In the genomic region with DNA sequence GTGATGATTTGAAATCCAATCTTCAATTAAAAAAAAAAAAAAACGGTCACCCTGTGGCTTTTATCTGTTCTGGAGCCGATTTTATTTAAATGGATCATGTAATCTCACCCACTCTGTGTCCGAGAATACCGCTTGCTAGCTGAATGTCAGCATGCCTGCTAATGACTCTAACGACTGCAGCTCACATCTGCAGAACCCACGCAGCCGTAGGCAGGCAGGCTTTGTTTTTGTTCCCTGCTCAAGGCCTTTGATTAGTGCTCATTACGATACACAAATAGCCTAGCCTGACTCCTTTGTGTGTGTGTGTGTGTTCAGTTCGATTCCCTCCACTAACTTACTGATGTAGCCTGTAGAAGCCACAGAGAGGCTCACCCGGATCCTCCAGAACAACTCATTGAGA, we compare ENCODE assay signal across 15 mouse cellular contexts.
DNase-seq lines count a peak whose midpoint lies in the region; ATAC-seq lines count a peak whose summit lies in the region.
"Had no signal": no experiment of that assay in that cellular context is flagged by ENCODE, and none has a peak within 500 bp of the region (broad histone marks: within the 10 kb centered on the region; RNA-seq: fewer than 3 reads in every experiment).

No protein-coding gene starts in this region.

- H3K9me3 ChIP-seq in hindbrain, embryonic 14.5 days (ENCODE audit: control insufficient read depth, low read length), result no peaks in the 10 kb centered on the region
- no peaks in the 10 kb centered on the region for H3K9me3 ChIP-seq in hindbrain, embryonic 16.5 days (ENCODE audit: control insufficient read depth, low read length)
- H3K9me3 ChIP-seq in midbrain, embryonic 14.5 days (ENCODE audit: control insufficient read depth, low read length), result no peaks in the 10 kb centered on the region
- H3K9me3 ChIP-seq in midbrain, embryonic 16.5 days (replicated peaks; ENCODE audit: control insufficient read depth, low read length, poor library complexity, severe bottlenecking), result no peaks in the 10 kb centered on the region
- H3K9me3 ChIP-seq in forebrain, embryonic 12.5 days, result no peaks in the 10 kb centered on the region
- no peaks in the 10 kb centered on the region for H3K9me3 ChIP-seq in heart, embryonic 12.5 days (replicated peaks)
- H3K9me3 ChIP-seq: embryonic facial prominence, embryonic 10.5 days; limb, embryonic 15.5 days had no signal

- H3K9ac ChIP-seq in hindbrain, embryonic 14.5 days, result no peak overlapping the region
- no peak overlapping the region for H3K9ac ChIP-seq in hindbrain, embryonic 16.5 days (ENCODE audit: low read depth, low read length)
- no peak overlapping the region for H3K9ac ChIP-seq in midbrain, embryonic 14.5 days (replicated peaks; ENCODE audit: low read length)
- H3K9ac ChIP-seq in midbrain, embryonic 16.5 days (ENCODE audit: low read depth, low read length), result no peak overlapping the region
- no peak overlapping the region for H3K9ac ChIP-seq in forebrain, embryonic 12.5 days
- H3K9ac ChIP-seq in heart, embryonic 12.5 days, result no peak overlapping the region
- H3K9ac ChIP-seq: limb, embryonic 15.5 days had no signal

- 0 out of 2 replicates have a peak, but pooled peaks cover 7% of the 10 kb centered on the region for H3K4me1 ChIP-seq in hindbrain, embryonic 14.5 days (replicated peaks; ENCODE audit: control insufficient read depth, insufficient read depth, low read length)
- H3K4me1 ChIP-seq in hindbrain, embryonic 16.5 days (ENCODE audit: control insufficient read depth, insufficient read depth, low read depth, low read length), result no peaks in the 10 kb centered on the region; the same call in 1 of the 2 replicates
- no peaks in the 10 kb centered on the region for H3K4me1 ChIP-seq in midbrain, embryonic 14.5 days (ENCODE audit: control insufficient read depth, insufficient read depth, low read length)
- peaks cover 9% of the 10 kb centered on the region; the same call in 1 of the 2 replicates for H3K4me1 ChIP-seq in midbrain, embryonic 16.5 days (ENCODE audit: control insufficient read depth, insufficient read depth, low read length)
- H3K4me1 ChIP-seq in forebrain, embryonic 12.5 days, result peaks cover 5% of the 10 kb centered on the region; the same call in 1 of the 2 replicates
- H3K4me1 ChIP-seq in heart, embryonic 12.5 days (replicated peaks), result 0 out of 2 replicates have a peak, but pooled peaks cover 5% of the 10 kb centered on the region
- H3K4me1 ChIP-seq: limb, embryonic 15.5 days had no signal

- no peaks in the 10 kb centered on the region for H3K27me3 ChIP-seq in hindbrain, embryonic 14.5 days (ENCODE audit: control insufficient read depth, insufficient read depth, low read length)
- no peaks in the 10 kb centered on the region for H3K27me3 ChIP-seq in hindbrain, embryonic 16.5 days (replicated peaks; ENCODE audit: control insufficient read depth, insufficient read depth, low read length)
- H3K27me3 ChIP-seq in midbrain, embryonic 14.5 days (ENCODE audit: control insufficient read depth, insufficient read depth, low read length), result no peaks in the 10 kb centered on the region
- H3K27me3 ChIP-seq in midbrain, embryonic 16.5 days (ENCODE audit: control insufficient read depth, insufficient read depth, low read depth, low read length), result no peaks in the 10 kb centered on the region
- no peaks in the 10 kb centered on the region for H3K27me3 ChIP-seq in forebrain, embryonic 12.5 days
- no peaks in the 10 kb centered on the region for H3K27me3 ChIP-seq in heart, embryonic 12.5 days (replicated peaks)
- H3K27me3 ChIP-seq: CH12.LX; limb, embryonic 15.5 days had no signal

- 53% methylated on average over 10 of the region's 10 CpGs for WGBS in hindbrain, embryonic 14.5 days
- 49% methylated on average over 10 of the region's 10 CpGs for WGBS in hindbrain, embryonic 16.5 days
- 54% methylated on average over 10 of the region's 10 CpGs for WGBS in midbrain, embryonic 14.5 days
- WGBS in midbrain, embryonic 16.5 days, result 51% methylated on average over 10 of the region's 10 CpGs
- WGBS in forebrain, embryonic 12.5 days, result 23% methylated on average over 10 of the region's 10 CpGs
- 69% methylated on average over 10 of the region's 10 CpGs for WGBS in heart, embryonic 12.5 days

- H3K36me3 ChIP-seq in hindbrain, embryonic 14.5 days (replicated peaks; ENCODE audit: control insufficient read depth, insufficient read depth), result no peaks in the 10 kb centered on the region
- H3K36me3 ChIP-seq in hindbrain, embryonic 16.5 days (ENCODE audit: control insufficient read depth, insufficient read depth, low read length), result no peaks in the 10 kb centered on the region
- H3K36me3 ChIP-seq in midbrain, embryonic 14.5 days (ENCODE audit: control insufficient read depth, insufficient read depth, low read length), result no peaks in the 10 kb centered on the region
- H3K36me3 ChIP-seq in midbrain, embryonic 16.5 days (ENCODE audit: control insufficient read depth, insufficient read depth, low read length), result no peaks in the 10 kb centered on the region
- H3K36me3 ChIP-seq in forebrain, embryonic 12.5 days (replicated peaks), result no peaks in the 10 kb centered on the region
- H3K36me3 ChIP-seq in heart, embryonic 12.5 days, result no peaks in the 10 kb centered on the region
- H3K36me3 ChIP-seq: embryonic facial prominence, embryonic 10.5 days; limb, embryonic 15.5 days had no signal

- no peak for DNase-seq in hindbrain, embryonic 14.5 days (ENCODE audit: low spot score)
- peak; percentile 33 for DNase-seq in midbrain, embryonic 14.5 days
- DNase-seq in retina, embryonic 14.5 days (ENCODE audit: low spot score), result peak; percentile 32
- no peak for DNase-seq in heart, adult 9 months (ENCODE audit: low spot score in 2 of 2)
- DNase-seq: adrenal gland, adult 2 months; cerebellum, adult 2 months; kidney, adult 18-20 months had no signal

- no peak for ATAC-seq in hindbrain, embryonic 14.5 days (ENCODE audit: low FRiP score)
- no peak for ATAC-seq in hindbrain, embryonic 16.5 days
- ATAC-seq in midbrain, embryonic 14.5 days (ENCODE audit: low FRiP score, low TSS enrichment), result no peak
- ATAC-seq in midbrain, embryonic 16.5 days, result no peak
- ATAC-seq in forebrain, embryonic 12.5 days (ENCODE audit: low FRiP score), result no peak
- no peak for ATAC-seq in heart, embryonic 12.5 days (ENCODE audit: insufficient number of reproducible peaks, low FRiP score)

- no peak overlapping the region for H3K4me2 ChIP-seq in hindbrain, embryonic 14.5 days (replicated peaks)
- H3K4me2 ChIP-seq in hindbrain, embryonic 16.5 days (ENCODE audit: low read length), result no peak overlapping the region
- no peak overlapping the region for H3K4me2 ChIP-seq in midbrain, embryonic 14.5 days (ENCODE audit: low read length)
- no peak overlapping the region for H3K4me2 ChIP-seq in midbrain, embryonic 16.5 days (ENCODE audit: low read length)
- H3K4me2 ChIP-seq in forebrain, embryonic 12.5 days, result no peak overlapping the region
- no peak overlapping the region for H3K4me2 ChIP-seq in heart, embryonic 12.5 days
- H3K4me2 ChIP-seq: heart, embryonic 11.5 days; limb, embryonic 15.5 days had no signal

- H3K27ac ChIP-seq in hindbrain, embryonic 14.5 days, result peak overlapping the region; percentile 62; the same call in 1 of the 2 replicates
- H3K27ac ChIP-seq in hindbrain, embryonic 16.5 days (ENCODE audit: low read depth, low read length), result no peak overlapping the region
- H3K27ac ChIP-seq in midbrain, embryonic 14.5 days (replicated peaks; ENCODE audit: low read depth, low read length), result 0 out of 2 replicates have a peak overlapping the region, but pooled peaks have one; percentile 32
- no peak overlapping the region for H3K27ac ChIP-seq in midbrain, embryonic 16.5 days (ENCODE audit: low read length)
- peak overlapping the region; percentile 32; the same call in 1 of the 2 replicates for H3K27ac ChIP-seq in forebrain, embryonic 12.5 days
- no peak overlapping the region for H3K27ac ChIP-seq in heart, embryonic 12.5 days (ENCODE audit: poor library complexity, severe bottlenecking)
- H3K27ac ChIP-seq: embryonic facial prominence, embryonic 10.5 days; limb, embryonic 15.5 days had no signal

- H3K4me3 ChIP-seq in hindbrain, embryonic 14.5 days (replicated peaks; ENCODE audit: low read length), result no peak overlapping the region
- no peak overlapping the region for H3K4me3 ChIP-seq in hindbrain, embryonic 16.5 days (ENCODE audit: low read length)
- H3K4me3 ChIP-seq in midbrain, embryonic 14.5 days (replicated peaks; ENCODE audit: low read depth, low read length), result no peak overlapping the region
- H3K4me3 ChIP-seq in midbrain, embryonic 16.5 days (ENCODE audit: low read depth, low read length), result no peak overlapping the region
- no peak overlapping the region for H3K4me3 ChIP-seq in forebrain, embryonic 12.5 days (replicated peaks)
- H3K4me3 ChIP-seq in heart, embryonic 12.5 days, result no peak overlapping the region
- H3K4me3 ChIP-seq: embryonic facial prominence, embryonic 10.5 days; limb, embryonic 15.5 days had no signal

Comparison
In these comparisons a context has a peak if more than half of its experiments do, and no peak if none do; other contexts are left out.
1. H3K27ac ChIP-seq: peak in hindbrain, embryonic 14.5 days (single experiment), midbrain, embryonic 14.5 days (single experiment) and forebrain, embryonic 12.5 days (single experiment); none in hindbrain, embryonic 16.5 days (single experiment), midbrain, embryonic 16.5 days (single experiment) and heart, embryonic 12.5 days (single experiment).
2. DNase-seq: peak in midbrain, embryonic 14.5 days (single experiment) and retina, embryonic 14.5 days (single experiment); none in hindbrain, embryonic 14.5 days (single experiment) and heart, adult 9 months (0 of 2).